Mouse (Mus musculus) NIH3T3 (cell line): ENCODE measurements around the gene Exoc7.

ENCODE experiments used
- DNase-seq: peaks from one replicate; pipeline ENCODE4 v3.0.0-alpha.2; 2012; ENCODE audit warnings: low read depth

Gene Exoc7

DNA sequence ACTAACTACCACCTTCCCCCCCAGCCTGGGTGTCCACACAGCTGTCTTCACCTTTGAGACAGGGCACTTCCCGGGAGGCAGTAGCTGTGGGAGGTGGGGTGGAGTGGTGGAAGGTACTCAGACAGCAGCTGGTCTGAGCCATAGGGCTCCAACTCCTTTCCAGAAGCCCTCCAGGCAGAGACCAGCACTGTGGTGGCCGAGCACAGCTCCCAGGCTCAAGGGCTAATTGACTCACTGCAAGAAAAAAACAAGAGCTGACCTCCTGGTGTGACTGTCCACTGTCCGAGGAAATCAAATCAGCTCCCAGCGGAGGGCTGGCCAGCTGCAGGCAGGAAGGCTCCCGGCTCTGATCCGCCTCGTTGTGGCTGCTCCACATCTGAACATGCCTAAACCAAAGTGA is 67.2 kb downstream of the Exoc7 start:
- no peak for DNase-seq
